Mouse (Mus musculus) limb, embryonic 12.5 days (tissue): Measurements from ENCODE around the gene Adam12. TPM values are rescaled to one million over a fixed set of nuclear protein-coding genes. Genes with fewer than 3 reads are reported as not detected.
A peak's percentile ranks its signal among the peaks of the same experiment; 100 is the strongest.
"Not testable (repeated sequence)": the region's sequence is repeated elsewhere in the genome, so short reads cannot be mapped to it uniquely, and the experiment has no call there.

Source experiments
- ATAC-seq: fragments of 200-750 bp; cut with Nextera tagmentation; 2 replicates; pipeline ENCODE4 v1.8.0; 2017; ENCODE audit warnings: low read depth, moderate TSS enrichment; ENCODE audit not compliant: insufficient number of reproducible peaks, insufficient read depth, low FRiP score, low TSS enrichment
- H3K27ac ChIP-seq: fragments of 300-500 bp; sonication (generic); 2 replicates; pipeline ENCODE4 v1.5.1; 2016; ENCODE audit warnings: mild to moderate bottlenecking, moderate library complexity
- H3K27me3 ChIP-seq: fragments of 300-500 bp; sonication (generic); 2 replicates; pipeline ENCODE4 v1.6.1; 2016; ENCODE audit warnings: mild to moderate bottlenecking, moderate library complexity
- H3K36me3 ChIP-seq: fragments of 300-500 bp; sonication (generic); 2 replicates; pipeline ENCODE4 v1.6.1; 2016; ENCODE audit warnings: mild to moderate bottlenecking, moderate library complexity
- H3K4me1 ChIP-seq: fragments of 300-500 bp; sonication (generic); replicated peaks from 2 replicates; pipeline ENCODE4 v1.6.1; 2016
- H3K4me2 ChIP-seq: fragments of 300-500 bp; sonication (generic); 2 replicates; pipeline ENCODE4 v1.6.1; 2016; ENCODE audit warnings: mild to moderate bottlenecking, moderate library complexity
- H3K4me3 ChIP-seq: fragments of 300-500 bp; sonication (generic); replicated peaks from 2 replicates; pipeline ENCODE4 v1.5.1; 2016; ENCODE audit warnings: mild to moderate bottlenecking
- H3K9ac ChIP-seq: fragments of 300-500 bp; sonication (generic); replicated peaks from 2 replicates; pipeline ENCODE4 v1.6.1; 2016; ENCODE audit warnings: mild to moderate bottlenecking, moderate library complexity
- H3K9me3 ChIP-seq: fragments of 300-500 bp; sonication (generic); 2 replicates; pipeline ENCODE4 v1.6.1; 2016; ENCODE audit warnings: mild to moderate bottlenecking, moderate library complexity
- WGBS: fragments of 180-500 bp; shearing (Covaris S2); methylation state at CpG from one replicate; pipeline ENCODE4 v1.1.7; 2016; 5-methylcytosine and 5-hydroxymethylcytosine counted together
- polyA plus RNA-seq: library from polyadenylated mRNA; unstranded; fragments of >200 nt; fragmentation: Nextera tagmentation; extraction: Ambion mirVana; gene quantifications from 2 replicates; pipeline ENCODE4 v1.2.1, GENCODE M21; 2016

Adam12 gene
- polyA plus RNA-seq, 1 experiment from 2014 or later: 4.9 TPM

DNA sequence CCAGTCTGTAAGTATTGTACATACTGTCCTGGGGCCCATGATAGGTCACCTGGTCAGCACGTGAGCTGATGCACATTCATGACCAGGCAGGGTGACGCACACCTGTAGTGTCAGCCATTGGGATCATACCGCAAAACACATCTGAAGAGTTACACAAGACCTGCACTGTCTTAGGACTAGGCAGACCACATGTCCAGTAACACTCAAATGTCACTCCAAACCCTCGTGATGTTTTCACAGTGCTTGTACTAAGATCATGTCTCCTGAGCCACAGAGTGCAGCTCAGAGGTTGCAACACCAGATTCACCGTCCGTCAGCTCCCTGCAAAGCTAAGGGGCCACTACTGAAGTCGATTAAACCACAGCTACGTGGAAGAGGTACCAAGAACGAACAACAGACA lies 340.6 kb downstream of the Adam12 start:
- Histone ChIP-seq H3K9me3 (no peaks in the 10 kb centered on the region), H3K4me2 (no peak overlapping the region), H3K27me3 (no peaks in the 10 kb centered on the region), H3K4me1 (no peaks in the 10 kb centered on the region), H3K27ac (no peak overlapping the region), H3K36me3 (no peaks in the 10 kb centered on the region), H3K4me3 (no peak overlapping the region), H3K9ac (no peak overlapping the region)
- no peak for ATAC-seq
- 85% methylated on average over 9 of the region's 9 CpGs for WGBS

DNA sequence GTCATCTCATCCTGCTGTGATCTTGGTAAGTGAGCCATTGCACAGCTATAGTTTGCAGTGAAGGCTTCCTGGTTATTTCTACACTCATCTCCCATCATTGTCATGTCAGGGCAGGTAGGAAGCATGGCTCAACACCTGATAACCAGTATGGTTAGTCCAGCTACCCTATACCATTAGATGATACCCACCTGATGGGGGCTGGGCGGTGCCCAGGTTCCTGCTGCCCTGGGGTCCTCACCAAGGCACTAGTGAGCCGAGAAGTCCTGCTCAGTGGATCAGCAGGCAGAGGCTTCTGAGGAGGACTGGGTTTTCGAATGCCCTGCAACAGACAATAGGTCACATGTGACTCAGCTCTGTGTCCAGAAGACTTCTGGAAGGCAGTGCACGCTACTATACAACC lies 342.0 kb downstream of the Adam12 start:
- no peaks in the 10 kb centered on the region for H3K27me3 ChIP-seq
- no peak overlapping the region for H3K4me2 ChIP-seq
- no peaks in the 10 kb centered on the region for H3K4me1 ChIP-seq
- ATAC-seq: no peak
- WGBS: 89% methylated on average over 4 of the region's 4 CpGs
- no peak overlapping the region for H3K27ac ChIP-seq
- H3K36me3 ChIP-seq: no peaks in the 10 kb centered on the region
- H3K9ac ChIP-seq: no peak overlapping the region
- H3K9me3 ChIP-seq: no peaks in the 10 kb centered on the region
- H3K4me3 ChIP-seq: no peak overlapping the region

DNA sequence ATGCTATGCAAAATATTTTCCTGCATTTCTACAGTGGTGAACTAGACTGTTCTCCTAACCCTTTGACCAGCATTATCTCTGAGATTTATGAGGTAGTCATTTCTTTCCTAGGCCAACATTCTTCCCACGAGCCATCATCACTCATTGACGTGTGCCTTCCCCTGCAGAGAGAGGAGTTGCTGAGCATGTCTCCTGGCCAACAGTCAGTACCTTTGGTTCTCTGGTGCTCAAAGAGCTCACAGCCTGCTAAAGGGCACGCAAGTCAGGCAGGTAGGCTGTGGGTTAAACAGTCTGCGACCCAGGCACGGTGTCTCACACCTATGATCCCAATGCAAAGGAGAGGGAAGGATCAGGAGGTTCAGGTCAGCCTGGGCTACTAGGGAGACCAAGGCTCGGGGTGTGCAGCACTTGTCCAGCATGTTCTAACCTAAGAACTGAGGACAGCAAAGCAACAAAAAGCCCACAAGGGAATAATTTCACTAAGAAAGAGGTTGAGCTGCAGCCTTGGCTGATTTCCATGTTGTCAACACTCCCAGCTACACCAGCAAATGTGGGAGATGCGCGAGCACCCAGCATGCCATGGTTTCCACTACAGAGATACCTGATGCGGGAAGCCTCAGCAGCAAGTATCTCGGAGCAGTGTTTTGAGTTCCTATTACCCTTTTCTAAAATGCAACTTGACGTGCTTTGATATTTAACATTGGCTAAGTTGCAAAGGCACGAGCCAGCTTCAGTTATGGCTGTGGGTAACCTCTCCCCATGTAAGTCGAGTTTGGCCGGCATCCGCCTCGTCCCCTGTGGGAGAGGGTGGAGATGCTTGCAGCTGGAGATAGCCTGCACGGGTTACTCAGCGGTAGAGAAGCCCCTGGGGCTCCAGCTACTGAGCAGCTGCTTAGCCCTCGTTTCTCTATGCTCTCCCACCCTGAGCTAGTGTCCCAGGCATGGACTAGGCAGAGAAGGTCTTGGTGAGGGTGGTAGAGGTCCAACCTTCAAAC lies 342.7 kb downstream of the Adam12 start:
- H3K4me1 ChIP-seq: no peaks in the 10 kb centered on the region
- no peak overlapping the region for H3K9ac ChIP-seq
- no peak for ATAC-seq
- H3K27me3 ChIP-seq: no peaks in the 10 kb centered on the region
- H3K4me2 ChIP-seq: no peak overlapping the region
- 80% methylated on average over 19 of the region's 19 CpGs for WGBS
- H3K9me3 ChIP-seq: no peaks in the 10 kb centered on the region
- H3K27ac ChIP-seq: no peak overlapping the region
- H3K4me3 ChIP-seq: no peak overlapping the region
- no peaks in the 10 kb centered on the region for H3K36me3 ChIP-seq

DNA sequence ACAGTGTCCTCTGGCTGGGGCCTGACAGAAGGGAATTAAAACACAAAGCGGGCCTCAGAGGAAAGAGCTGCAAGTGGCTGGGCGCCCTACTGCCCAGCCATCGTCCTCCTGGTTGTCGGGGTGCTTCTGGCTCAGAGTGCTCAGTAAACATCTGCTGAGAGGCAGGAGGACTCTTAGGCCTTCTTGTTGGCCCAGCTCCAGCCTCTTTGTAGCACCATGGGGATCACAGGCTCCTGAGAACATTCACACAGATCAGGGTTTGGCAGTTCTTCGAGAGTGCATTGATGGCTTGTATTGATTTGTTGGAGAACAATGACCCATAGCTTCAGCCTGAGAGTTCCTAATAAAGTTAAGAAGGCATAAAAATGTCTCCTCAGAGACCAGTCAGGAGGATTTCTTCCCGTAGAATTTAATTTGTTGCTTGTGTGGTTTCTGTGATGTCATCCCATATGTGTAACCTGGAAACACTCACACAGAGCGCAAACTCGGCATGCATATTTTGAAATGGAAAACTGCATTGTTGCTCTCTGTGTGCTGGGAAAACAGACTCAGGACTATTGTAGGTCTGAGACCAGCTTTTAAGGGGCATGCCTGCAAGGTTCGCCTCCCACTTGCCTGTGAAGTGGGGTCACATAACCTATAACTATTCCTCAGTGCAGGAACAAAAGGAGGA lies 347.1 kb downstream of the Adam12 start:
- ATAC-seq: peak; percentile 66
- not testable (repeated sequence) for H3K4me2 ChIP-seq, H3K9me3 ChIP-seq, H3K4me1 ChIP-seq, H3K4me3 ChIP-seq, H3K36me3 ChIP-seq, H3K27me3 ChIP-seq, H3K9ac ChIP-seq
- H3K27ac ChIP-seq: 0 out of 2 replicates have a peak overlapping the region, but pooled peaks have one; percentile 45
- 64% methylated on average over 5 of the region's 9 CpGs for WGBS

DNA sequence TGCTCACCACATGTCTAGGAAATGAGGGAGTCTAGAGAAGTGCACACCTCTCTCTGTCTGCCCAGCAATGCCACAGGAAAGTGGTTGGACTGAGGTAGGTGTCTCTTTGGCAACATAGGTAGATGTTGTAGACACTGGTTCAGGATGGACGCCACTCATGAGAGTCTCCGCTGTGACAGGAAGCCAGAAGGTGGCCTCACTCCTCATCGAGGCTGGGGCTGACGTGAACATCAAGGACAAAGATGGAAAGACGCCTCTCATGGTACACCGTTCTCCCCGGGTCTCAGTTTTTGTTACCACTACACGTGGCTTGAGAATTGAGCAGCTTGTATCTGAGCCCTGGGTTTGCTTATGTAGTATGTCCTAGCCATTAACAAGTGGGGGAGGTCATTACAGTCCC lies 352.2 kb downstream of the Adam12 start:
- no peak overlapping the region for H3K4me2 ChIP-seq
- H3K9ac ChIP-seq: no peak overlapping the region
- no peak overlapping the region for H3K27ac ChIP-seq
- no peaks in the 10 kb centered on the region for H3K36me3 ChIP-seq
- H3K4me1 ChIP-seq: peaks cover 5% of the 10 kb centered on the region
- H3K4me3 ChIP-seq: no peak overlapping the region
- H3K9me3 ChIP-seq: no peaks in the 10 kb centered on the region
- 94% methylated on average over 8 of the region's 8 CpGs for WGBS
- no peaks in the 10 kb centered on the region for H3K27me3 ChIP-seq
- no peak for ATAC-seq

DNA sequence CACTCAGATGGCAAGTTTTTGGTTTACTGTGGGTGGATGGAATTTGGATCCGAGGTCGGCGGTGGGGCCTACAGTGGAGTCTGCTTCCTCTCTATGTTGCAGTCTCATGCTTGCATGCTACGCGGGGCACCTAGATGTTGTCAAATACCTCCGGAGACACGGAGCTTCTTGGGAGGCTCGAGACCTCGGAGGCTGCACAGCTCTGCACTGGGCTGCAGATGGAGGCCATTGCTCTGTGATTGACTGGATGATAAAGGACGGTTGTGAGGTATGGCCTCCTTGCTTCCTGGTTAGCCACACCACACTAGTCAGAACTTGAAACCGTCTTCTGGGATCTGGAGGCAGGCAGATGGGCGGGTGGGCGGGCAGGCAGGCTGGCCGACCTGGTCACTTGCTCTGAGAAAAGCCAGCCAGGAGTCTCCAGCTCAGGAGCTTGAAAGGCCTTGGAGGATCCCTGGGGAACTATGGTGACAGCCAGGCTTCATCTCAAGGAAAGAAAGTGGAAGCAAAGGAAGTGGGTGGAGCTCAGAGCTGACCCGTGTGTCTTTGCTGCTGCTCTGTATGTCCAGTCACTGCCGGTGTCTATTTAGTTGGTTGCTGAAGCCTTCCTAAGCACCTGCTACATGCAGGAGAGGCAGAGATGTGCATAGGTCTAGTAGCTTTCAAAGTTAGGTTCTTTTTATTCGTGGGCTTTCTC lies 355.2 kb downstream of the Adam12 start:
- no peaks in the 10 kb centered on the region for H3K36me3 ChIP-seq
- no peaks in the 10 kb centered on the region for H3K9me3 ChIP-seq
- no peak overlapping the region for H3K4me2 ChIP-seq
- 75% methylated on average over 17 of the region's 17 CpGs for WGBS
- no peak overlapping the region for H3K27ac ChIP-seq
- peaks cover 5% of the 10 kb centered on the region for H3K4me1 ChIP-seq
- H3K27me3 ChIP-seq: no peaks in the 10 kb centered on the region
- H3K9ac ChIP-seq: no peak overlapping the region
- no peak overlapping the region for H3K4me3 ChIP-seq
- ATAC-seq: no peak

DNA sequence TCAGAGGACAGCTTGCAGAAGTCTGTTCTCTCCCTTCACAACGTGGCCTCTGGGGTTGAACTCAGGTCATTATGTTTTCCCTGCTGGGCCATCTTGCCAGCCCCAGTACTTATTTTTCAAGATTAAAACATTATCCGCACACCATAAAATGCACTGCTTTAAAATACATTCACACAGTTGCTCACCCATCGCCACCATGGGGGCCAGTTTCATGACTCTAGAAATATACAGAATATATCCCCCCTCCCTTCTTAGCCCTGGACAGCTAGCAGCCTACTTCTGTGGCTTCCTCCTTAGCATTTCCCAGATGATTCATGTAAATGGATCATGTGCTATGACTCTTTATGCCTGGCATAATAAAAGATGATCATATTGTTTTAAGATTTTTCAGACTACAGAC lies 355.8 kb downstream of the Adam12 start:
- ATAC-seq: no peak
- Histone ChIP-seq H3K4me2 (no peak overlapping the region), H3K9ac (no peak overlapping the region)

DNA sequence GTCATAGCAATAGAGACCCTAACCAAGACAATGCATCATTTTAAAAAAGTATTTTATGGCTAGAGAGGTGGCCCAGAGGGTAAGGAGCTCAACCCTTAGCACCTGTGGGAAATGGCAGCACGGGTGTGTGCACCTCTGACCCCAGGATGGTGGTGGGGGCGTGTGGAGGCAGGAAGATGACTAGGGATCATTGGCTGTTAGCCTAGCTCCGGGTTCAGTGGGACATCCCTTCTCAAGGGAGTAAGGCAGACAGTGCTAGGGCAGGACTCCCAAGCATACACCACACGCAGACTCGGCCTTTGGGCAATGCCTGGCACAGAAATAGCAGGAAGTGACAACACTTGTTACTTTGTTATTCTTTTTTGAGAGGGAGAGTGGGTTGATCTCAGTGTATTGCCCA lies 359.2 kb downstream of the Adam12 start:
- Histone ChIP-seq H3K9me3 (no peaks in the 10 kb centered on the region), H3K4me3 (no peak overlapping the region), H3K27ac (no peak overlapping the region), H3K36me3 (no peaks in the 10 kb centered on the region), H3K9ac (no peak overlapping the region), H3K4me1 (no peaks in the 10 kb centered on the region), H3K4me2 (no peak overlapping the region), H3K27me3 (no peaks in the 10 kb centered on the region)
- ATAC-seq: no peak
- 88% methylated on average over 5 of the region's 5 CpGs for WGBS

More for the DNA sequence above, 355.8 kb downstream of the Adam12 start:
- Histone ChIP-seq H3K4me3 (no peak overlapping the region), H3K4me1 (peaks cover 5% of the 10 kb centered on the region), H3K27ac (no peak overlapping the region), H3K36me3 (no peaks in the 10 kb centered on the region), H3K27me3 (no peaks in the 10 kb centered on the region), H3K9me3 (no peaks in the 10 kb centered on the region)
- 63% methylated on average over 3 of the region's 3 CpGs for WGBS

DNA sequence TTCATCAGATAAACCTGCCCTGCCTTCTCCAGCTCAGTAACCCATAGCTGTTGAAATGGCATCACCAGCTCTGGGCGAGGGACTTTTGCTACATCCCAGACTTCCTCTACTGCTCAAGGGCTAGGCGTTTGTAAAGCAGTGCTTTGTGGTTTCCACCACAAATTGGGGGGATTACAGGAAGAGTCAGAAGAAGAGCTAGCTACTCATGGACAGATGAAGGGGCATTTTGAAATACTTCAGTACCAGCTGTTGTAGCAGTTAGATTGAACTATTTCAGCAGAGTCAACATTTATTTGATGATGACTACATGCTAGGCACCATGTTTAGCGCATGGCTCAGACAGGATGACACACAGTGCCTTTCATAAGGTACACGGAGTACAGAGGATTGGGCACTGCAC lies 361.7 kb downstream of the Adam12 start:
- Histone ChIP-seq H3K4me1 (no peaks in the 10 kb centered on the region), H3K27ac (no peak overlapping the region), H3K27me3 (no peaks in the 10 kb centered on the region), H3K4me3 (no peak overlapping the region), H3K9me3 (no peaks in the 10 kb centered on the region), H3K36me3 (no peaks in the 10 kb centered on the region), H3K4me2 (no peak overlapping the region), H3K9ac (no peak overlapping the region)
- WGBS: 84% methylated on average over 4 of the region's 4 CpGs
- no peak for ATAC-seq

DNA sequence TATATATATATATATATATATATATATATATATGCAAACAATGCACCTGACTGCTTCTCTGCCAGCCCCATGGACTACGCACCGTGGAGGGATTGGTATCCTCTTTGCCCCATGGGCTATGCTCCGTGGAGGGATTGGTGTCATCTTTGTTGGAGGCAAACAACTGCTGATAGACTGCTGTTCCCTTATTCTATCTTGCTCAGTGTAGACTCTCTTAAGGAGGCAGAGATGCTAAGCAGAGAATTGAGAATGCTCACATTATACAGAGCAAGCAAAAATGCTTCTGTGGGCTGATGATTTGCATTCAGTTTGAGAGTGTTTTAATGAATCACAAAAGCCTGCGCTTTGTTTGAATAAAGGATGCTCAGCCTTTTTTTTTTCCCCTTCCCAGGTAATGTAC lies 368.3 kb downstream of the Adam12 start:
- no peak for ATAC-seq

DNA sequence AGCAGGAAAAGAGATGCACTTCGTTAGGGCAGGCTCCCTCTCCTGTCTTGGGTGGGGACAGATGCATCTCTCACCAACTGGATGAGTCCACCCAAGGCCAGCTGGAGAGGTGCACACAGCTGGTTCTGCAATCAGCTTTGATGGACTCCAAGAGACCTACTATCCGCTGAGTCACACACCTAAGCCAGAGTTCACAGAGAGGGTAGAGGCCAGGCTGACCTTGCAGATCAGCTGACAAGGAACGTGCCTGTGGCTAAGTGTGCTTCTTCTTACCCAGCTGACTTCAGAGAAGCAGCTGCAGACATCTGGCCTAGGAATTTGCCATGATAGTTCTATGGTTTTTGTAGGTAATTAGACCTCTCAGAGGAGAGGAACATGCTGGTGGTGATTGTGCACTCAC lies 368.8 kb downstream of the Adam12 start:
- WGBS: 70% methylated on average over 3 of the region's 3 CpGs
- Histone ChIP-seq H3K4me3 (no peak overlapping the region), H3K27me3 (no peaks in the 10 kb centered on the region), H3K27ac (no peak overlapping the region), H3K9ac (no peak overlapping the region), H3K4me2 (no peak overlapping the region), H3K36me3 (no peaks in the 10 kb centered on the region), H3K9me3 (no peaks in the 10 kb centered on the region), H3K4me1 (no peaks in the 10 kb centered on the region)
- ATAC-seq: 0 out of 2 replicates have a peak, but pooled peaks have one; percentile 6

More for the DNA sequence above, 368.3 kb downstream of the Adam12 start:
- H3K4me2 ChIP-seq: no peak overlapping the region
- no peaks in the 10 kb centered on the region for H3K4me1 ChIP-seq
- WGBS: 92% methylated on average over 4 of the region's 4 CpGs
- H3K27ac ChIP-seq: no peak overlapping the region
- H3K4me3 ChIP-seq: no peak overlapping the region
- H3K9ac ChIP-seq: no peak overlapping the region
- no peaks in the 10 kb centered on the region for H3K9me3 ChIP-seq
- no peaks in the 10 kb centered on the region for H3K36me3 ChIP-seq
- no peaks in the 10 kb centered on the region for H3K27me3 ChIP-seq
